Mouse (Mus musculus) adrenal gland, adult (tissue): ENCODE results near the gene Zcchc9.

Experiments used
- DNase-seq, 2 experiments: peaks; one replicate each; pipeline ENCODE4 v3.0.0; 2022 to 2023; ENCODE audit warnings: low spot score in 1 of 2; ENCODE audit not compliant: inconsistent age in 2 of 2

Gene Zcchc9

DNA sequence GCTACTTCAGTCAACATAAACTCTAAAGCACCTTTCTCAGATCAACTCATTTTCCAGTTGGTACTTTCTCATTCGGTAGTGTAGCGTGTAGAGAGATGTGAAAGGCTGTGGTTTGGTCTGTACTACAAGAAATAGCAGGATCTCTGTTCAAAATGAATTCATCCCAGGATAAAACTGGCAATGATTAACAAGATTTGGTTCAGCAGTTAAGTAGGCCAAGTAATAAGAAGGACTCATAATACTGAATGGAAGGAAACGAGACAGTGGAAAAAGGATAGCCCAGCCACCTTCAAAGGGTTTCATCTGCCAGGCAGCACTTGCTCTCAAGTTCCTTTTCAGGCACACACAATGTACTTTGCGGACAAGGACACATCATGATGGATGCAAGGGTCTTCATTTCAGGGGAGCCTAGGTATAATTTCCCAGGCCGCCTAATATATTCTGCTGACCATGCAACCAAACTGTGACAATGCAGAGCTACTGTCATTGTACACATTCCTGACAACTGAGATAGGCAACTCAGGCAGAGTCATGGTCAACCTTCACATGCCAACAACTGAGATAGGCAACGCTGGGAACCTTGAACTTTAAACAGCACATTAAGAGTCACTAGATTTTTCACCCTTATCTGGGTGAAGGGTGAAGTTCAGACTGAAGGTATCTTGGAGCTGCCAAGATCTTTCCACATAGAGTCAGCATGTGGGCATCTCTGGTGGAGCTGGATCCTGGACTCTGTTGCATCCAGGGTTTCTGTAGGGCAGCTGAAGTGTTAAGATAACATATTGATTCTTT is 45.7 kb downstream of the Zcchc9 start:
- peak; percentile 74 to 87 for DNase-seq

- peak in 1 of 2 experiments; percentile 37 for DNase-seq
Measured at GRCm38 (mm10) chr13:91760302-91761050, 47.0 kb downstream of the Zcchc9 start.

DNA sequence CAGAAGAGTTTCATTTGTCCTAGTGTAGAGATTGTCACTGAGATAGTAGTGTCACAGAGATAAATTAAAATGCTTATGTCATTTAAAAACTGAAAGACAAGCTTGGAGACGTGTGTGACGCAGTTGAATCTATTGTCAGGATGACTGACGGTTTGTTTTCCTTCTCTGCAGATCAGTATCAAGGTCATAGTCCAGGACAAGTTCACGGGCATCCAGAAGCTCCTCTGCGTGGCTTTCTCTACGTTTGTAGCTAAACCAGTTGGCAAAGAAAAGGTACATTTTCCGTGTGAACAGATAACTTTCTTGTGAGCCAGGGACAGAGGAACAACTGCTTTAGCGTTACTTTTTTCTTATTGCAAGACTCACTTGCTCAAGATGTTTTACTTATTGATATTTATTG is 47.7 kb downstream of the Zcchc9 start:
- DNase-seq: peak; percentile 44 to 79

GRCm38 (mm10) chr13:91758316-91759048 is 49.0 kb downstream of the Zcchc9 start:
- DNase-seq: no peak

GRCm38 (mm10) chr13:91756230-91756629 is 51.3 kb downstream of the Zcchc9 start:
- peak; percentile 50 to 77 for DNase-seq

DNA sequence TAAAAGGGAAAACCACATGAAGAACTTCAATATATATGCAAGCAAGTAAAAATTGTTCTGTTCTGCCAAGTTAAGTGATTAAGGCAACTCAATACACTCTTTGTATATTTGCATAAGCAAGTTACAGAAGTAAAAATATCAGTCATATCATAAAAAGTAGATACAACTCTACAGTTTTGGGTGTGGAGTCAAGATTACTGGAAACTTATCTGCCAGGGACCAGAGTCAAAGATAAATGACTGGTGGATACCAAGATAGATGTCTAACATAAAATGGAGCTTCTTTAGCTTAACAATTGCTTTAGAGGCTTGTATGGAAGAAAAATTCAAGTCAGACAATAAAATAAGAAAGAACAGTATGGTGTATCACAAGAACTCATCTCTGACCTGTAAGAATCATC is 52.7 kb downstream of the Zcchc9 start:
- DNase-seq: no peak

- no peak for DNase-seq
Measured at GRCm38 (mm10) chr13:91753724-91754123, 53.8 kb downstream of the Zcchc9 start.

- DNase-seq: no peak
Measured at GRCm38 (mm10) chr13:91749981-91750380, 57.5 kb downstream of the Zcchc9 start.

GRCm38 (mm10) chr13:91748401-91748800 is 59.1 kb downstream of the Zcchc9 start:
- DNase-seq: no peak
